ENCODE assay signal across 31 mouse cellular contexts in genomic region chr3:108792420-108792819, GRCm38 (mm10). TPM values are rescaled to one million over a fixed set of nuclear protein-coding genes. Genes with fewer than 3 reads are reported as not detected.
DNase-seq lines count a peak whose midpoint lies in the region; ATAC-seq and TF ChIP-seq lines count a peak whose summit lies in the region.
"Had no signal": no experiment of that assay in that cellular context is flagged by ENCODE, and none has a peak within 500 bp of the region (broad histone marks: within the 10 kb centered on the region; RNA-seq: fewer than 3 reads in every experiment).

No protein-coding gene starts in this region.

- H3K9me3 ChIP-seq in embryonic facial prominence, embryonic 15.5 days (replicated peaks) = no peaks in the 10 kb centered on the region
- no peaks in the 10 kb centered on the region for H3K9me3 ChIP-seq in embryonic facial prominence, embryonic 10.5 days
- no peaks in the 10 kb centered on the region for H3K9me3 ChIP-seq in forebrain, postnatal 0 days (ENCODE audit: low read length)
- no peaks in the 10 kb centered on the region for H3K9me3 ChIP-seq in forebrain, embryonic 11.5 days (ENCODE audit: control insufficient read depth, low read length)
- H3K9me3 ChIP-seq: embryonic facial prominence, embryonic 13.5 days; forebrain, embryonic 12.5 days; heart, embryonic 12.5 days; heart, embryonic 15.5 days had no signal

- H3K36me3 ChIP-seq in embryonic facial prominence, embryonic 15.5 days = peaks cover 22% of the 10 kb centered on the region
- H3K36me3 ChIP-seq in embryonic facial prominence, embryonic 10.5 days (replicated peaks) = peaks cover 34% of the 10 kb centered on the region
- H3K36me3 ChIP-seq in forebrain, postnatal 0 days (ENCODE audit: insufficient read depth) = peaks cover 6% of the 10 kb centered on the region; the same call in 1 of the 2 replicates
- no peaks in the 10 kb centered on the region for H3K36me3 ChIP-seq in forebrain, embryonic 11.5 days (ENCODE audit: control insufficient read depth, insufficient read depth, low read length)

- DNase-seq in embryonic facial prominence, embryonic 10.5 days (ENCODE audit: low spot score) = no peak
- DNase-seq in forebrain, postnatal 0 days = peak; percentile 21
- no peak for DNase-seq in forebrain, embryonic 11.5 days (ENCODE audit: low spot score)
- DNase-seq in ES-CJ7 (ENCODE audit: low read depth, low spot score) (peak; percentile 31), ZHBTc4 (ENCODE audit: low read depth, low spot score) (peak; percentile 37)
- DNase-seq in cerebellum, adult 11 months = no peak
- no peak for DNase-seq in yolk sac, embryonic 10.5 days (ENCODE audit: low spot score)
- DNase-seq: adrenal gland, postnatal 10 days; cerebellum, adult 18-20 months; cerebellum, adult 9-11 months; cerebellum, postnatal 25 days; gastrocnemius, adult 2 months; gastrocnemius, postnatal 14 days; heart, adult 18-20 months; heart, postnatal 10 days; heart, postnatal 4 days; kidney, adult 18-20 months; kidney, adult 9 months had no signal

- no peak overlapping the region for H3K4me2 ChIP-seq in embryonic facial prominence, embryonic 15.5 days (replicated peaks)
- H3K4me2 ChIP-seq in forebrain, postnatal 0 days (ENCODE audit: low read depth) = no peak overlapping the region
- H3K4me2 ChIP-seq in forebrain, embryonic 11.5 days (ENCODE audit: low read depth, low read length, severe bottlenecking) = no peak overlapping the region
- H3K4me2 ChIP-seq: embryonic facial prominence, embryonic 13.5 days; forebrain, embryonic 12.5 days; heart, embryonic 12.5 days; heart, embryonic 15.5 days; hindbrain, embryonic 14.5 days had no signal

- no peak for TF ChIP-seq CTCF in forebrain, postnatal 0 days (IDR thresholded peaks at IDR 0.05; ENCODE audit: low read depth)

- no peak overlapping the region for H3K9ac ChIP-seq in embryonic facial prominence, embryonic 15.5 days
- H3K9ac ChIP-seq in forebrain, postnatal 0 days = no peak overlapping the region
- H3K9ac ChIP-seq in forebrain, embryonic 11.5 days (ENCODE audit: low read length) = no peak overlapping the region
- H3K9ac ChIP-seq: embryonic facial prominence, embryonic 13.5 days; forebrain, embryonic 12.5 days; heart, embryonic 12.5 days; heart, embryonic 15.5 days; hindbrain, embryonic 14.5 days had no signal

- H3K4me3 ChIP-seq in embryonic facial prominence, embryonic 15.5 days (replicated peaks) = no peak overlapping the region
- no peak overlapping the region for H3K4me3 ChIP-seq in embryonic facial prominence, embryonic 10.5 days
- no peak overlapping the region for H3K4me3 ChIP-seq in forebrain, postnatal 0 days (ENCODE audit: low read depth, low read length)
- no peak overlapping the region for H3K4me3 ChIP-seq in forebrain, embryonic 11.5 days (ENCODE audit: low read depth, low read length)
- H3K4me3 ChIP-seq: embryonic facial prominence, embryonic 13.5 days; forebrain, embryonic 12.5 days; gastrocnemius, adult 2 months; heart, embryonic 12.5 days; heart, embryonic 15.5 days had no signal

- peaks cover 41% of the 10 kb centered on the region for H3K4me1 ChIP-seq in embryonic facial prominence, embryonic 15.5 days
- H3K4me1 ChIP-seq in embryonic facial prominence, embryonic 10.5 days = peaks cover 44% of the 10 kb centered on the region
- H3K4me1 ChIP-seq in forebrain, postnatal 0 days (ENCODE audit: insufficient read depth) = 0 out of 2 replicates have a peak, but pooled peaks cover 2% of the 10 kb centered on the region
- no peaks in the 10 kb centered on the region for H3K4me1 ChIP-seq in forebrain, embryonic 11.5 days (replicated peaks; ENCODE audit: control insufficient read depth, insufficient read depth, low read length)
- H3K4me1 ChIP-seq: forebrain, embryonic 12.5 days had no signal

- no peaks in the 10 kb centered on the region for H3K27me3 ChIP-seq in embryonic facial prominence, embryonic 15.5 days
- no peaks in the 10 kb centered on the region for H3K27me3 ChIP-seq in embryonic facial prominence, embryonic 10.5 days (replicated peaks; ENCODE audit: low read depth, poor library complexity, severe bottlenecking)
- no peaks in the 10 kb centered on the region for H3K27me3 ChIP-seq in forebrain, postnatal 0 days (ENCODE audit: insufficient read depth, low read length)
- H3K27me3 ChIP-seq in forebrain, embryonic 11.5 days (ENCODE audit: control insufficient read depth, insufficient read depth, low read length) = no peaks in the 10 kb centered on the region
- H3K27me3 ChIP-seq: embryonic facial prominence, embryonic 13.5 days; forebrain, embryonic 12.5 days; heart, embryonic 12.5 days; heart, embryonic 15.5 days had no signal

- ATAC-seq in embryonic facial prominence, embryonic 15.5 days (ENCODE audit: insufficient number of reproducible peaks, low FRiP score, low TSS enrichment, low read depth) = no peak
- peak; percentile 47; the same call in 1 of the 2 replicates for ATAC-seq in forebrain, postnatal 0 days
- no peak for ATAC-seq in forebrain, embryonic 11.5 days (replicated peaks; ENCODE audit: low FRiP score)
- ATAC-seq: hindbrain, postnatal 0 days; inflammation-experienced regulatory T-cells, adult 6 months; intestine, embryonic 16.5 days had no signal

- peak overlapping the region; percentile 5; the same call in 1 of the 2 replicates for H3K27ac ChIP-seq in embryonic facial prominence, embryonic 15.5 days (replicated peaks)
- H3K27ac ChIP-seq in embryonic facial prominence, embryonic 10.5 days (replicated peaks) = no peak overlapping the region
- no peak overlapping the region for H3K27ac ChIP-seq in forebrain, postnatal 0 days (ENCODE audit: low read depth, low read length)
- H3K27ac ChIP-seq in forebrain, embryonic 11.5 days (ENCODE audit: low read depth, low read length) = no peak overlapping the region
- H3K27ac ChIP-seq: forebrain, embryonic 12.5 days; gastrocnemius, adult 2 months; heart, embryonic 15.5 days; hindbrain, embryonic 14.5 days; hindbrain, postnatal 0 days had no signal

RNA-seq across cellular contexts. Expression of gene Stxbp3, which starts 47.9 kb away (rescaled TPM):
- polyA plus RNA-seq in embryonic facial prominence, embryonic 15.5 days (2015; fragmentation: Nextera tagmentation; extraction: Ambion mirVana) = 42.1 and 44.0 TPM in 2 replicates
- 22.4 and 23.1 TPM in 2 replicates for polyA plus RNA-seq in embryonic facial prominence, embryonic 10.5 days (2016; fragmentation: Nextera tagmentation; extraction: Ambion mirVana)
- total RNA-seq in forebrain, postnatal 0 days (2014; rRNA removed) = 9.5 and 9.7 TPM in 2 replicates
- polyA plus RNA-seq in forebrain, postnatal 0 days (2015; fragmentation: Nextera tagmentation; extraction: Ambion mirVana) = 8.2 and 11.2 TPM in 2 replicates
- 22.5 and 24.8 TPM in 2 replicates for polyA plus RNA-seq in forebrain, embryonic 11.5 days (2014; fragmentation: Nextera tagmentation; extraction: Ambion mirVana)

RNA-seq across cellular contexts. Expression of gene Aknad1, which starts 53.0 kb away (rescaled TPM):
- 1.2 and 1.6 TPM in 2 replicates for polyA plus RNA-seq in embryonic facial prominence, embryonic 15.5 days (2015; fragmentation: Nextera tagmentation; extraction: Ambion mirVana)
- 0.06 TPM in 1 of 2 replicates, not detected in the other for polyA plus RNA-seq in embryonic facial prominence, embryonic 10.5 days (2016; fragmentation: Nextera tagmentation; extraction: Ambion mirVana)
- under 0.01 TPM in 1 of 2 replicates, not detected in the other for total RNA-seq in forebrain, postnatal 0 days (2014; rRNA removed)
- not detected in 2 replicates for polyA plus RNA-seq in forebrain, postnatal 0 days (2015; fragmentation: Nextera tagmentation; extraction: Ambion mirVana)
- polyA plus RNA-seq in forebrain, embryonic 11.5 days (2014; fragmentation: Nextera tagmentation; extraction: Ambion mirVana) = not detected in 2 replicates
- total RNA-seq: adrenal gland, adult 18-20 months; common myeloid progenitor, adult 5-6 weeks; heart, adult 18-20 months; hindbrain, postnatal 0 days; MEL had no signal
- polyA plus RNA-seq: forebrain, embryonic 12.5 days; heart, embryonic 12.5 days; heart, embryonic 15.5 days; hindbrain, embryonic 11.5 days; hindbrain, embryonic 14.5 days; hindbrain, postnatal 0 days; inflammation-experienced regulatory T-cells, adult 6 months had no signal

Comparison
In these comparisons a context has a peak if more than half of its experiments do, and no peak if none do; other contexts are left out.
1. DNase-seq: peak in forebrain, postnatal 0 days (single experiment), ES-CJ7 (single experiment) and ZHBTc4 (single experiment); none in embryonic facial prominence, embryonic 10.5 days (single experiment), forebrain, embryonic 11.5 days (single experiment), cerebellum, adult 11 months (single experiment) and yolk sac, embryonic 10.5 days (single experiment).